Mouse (Mus musculus): Measurements from ENCODE around the gene Alk.

The Alk gene

GRCm38 (mm10) chr17:72604610-72604980 is at the start of gene Alk:
Gene Alk, minus strand, starts transcription at chr17:72604627.
- ATAC-seq (ENCODE audit: insufficient number of reproducible peaks, low FRiP score, low TSS enrichment), result peak; percentile 66

DNA sequence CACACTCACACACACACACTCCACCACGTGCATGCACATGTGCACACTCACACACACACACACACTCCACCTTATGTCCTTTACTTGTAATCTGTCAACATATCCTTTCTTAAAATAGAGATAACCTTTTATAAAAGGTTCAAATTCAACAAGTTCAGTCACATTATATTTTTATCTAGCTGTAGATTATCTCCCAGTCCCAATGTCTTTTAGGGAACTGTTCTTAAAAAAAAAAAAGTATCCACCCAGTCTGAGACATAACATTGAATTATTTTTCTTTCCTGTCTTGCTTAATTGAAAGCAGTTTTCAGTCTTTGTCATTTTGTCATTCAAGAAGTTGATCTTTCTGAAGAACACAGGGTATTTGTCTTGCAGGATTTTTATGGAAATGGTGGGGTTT is 48.4 kb upstream of the Alk start:
- no peak for ATAC-seq (ENCODE audit: insufficient number of reproducible peaks, low FRiP score, low TSS enrichment)

GRCm38 (mm10) chr17:72648607-72649217 is 44.3 kb upstream of the Alk start:
- ATAC-seq (ENCODE audit: insufficient number of reproducible peaks, low FRiP score, low TSS enrichment), result no peak

GRCm38 (mm10) chr17:72646167-72646566 is 41.7 kb upstream of the Alk start:
- ATAC-seq (ENCODE audit: insufficient number of reproducible peaks, low FRiP score, low TSS enrichment), result no peak

DNA sequence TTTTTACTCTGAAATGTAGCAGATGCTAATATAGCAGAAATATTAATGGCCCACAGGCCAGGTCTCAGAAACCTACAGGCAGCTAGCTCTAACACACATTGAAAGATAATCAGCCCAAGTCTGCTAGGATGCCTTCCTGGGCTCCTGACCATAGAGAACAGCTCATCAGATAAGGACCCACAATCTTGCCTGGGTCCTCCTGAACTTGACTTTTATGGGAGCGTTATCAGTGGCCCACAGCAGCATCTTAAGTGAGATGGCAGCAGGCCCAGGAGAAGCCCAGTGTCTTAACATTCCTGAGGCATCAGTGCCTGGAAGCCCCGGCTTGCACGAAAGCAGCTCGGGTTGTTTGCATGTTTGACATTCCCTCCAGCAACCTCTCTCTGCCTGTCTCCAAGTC is 35.7 kb upstream of the Alk start:
- no peak for ATAC-seq (ENCODE audit: insufficient number of reproducible peaks, low FRiP score, low TSS enrichment)

DNA sequence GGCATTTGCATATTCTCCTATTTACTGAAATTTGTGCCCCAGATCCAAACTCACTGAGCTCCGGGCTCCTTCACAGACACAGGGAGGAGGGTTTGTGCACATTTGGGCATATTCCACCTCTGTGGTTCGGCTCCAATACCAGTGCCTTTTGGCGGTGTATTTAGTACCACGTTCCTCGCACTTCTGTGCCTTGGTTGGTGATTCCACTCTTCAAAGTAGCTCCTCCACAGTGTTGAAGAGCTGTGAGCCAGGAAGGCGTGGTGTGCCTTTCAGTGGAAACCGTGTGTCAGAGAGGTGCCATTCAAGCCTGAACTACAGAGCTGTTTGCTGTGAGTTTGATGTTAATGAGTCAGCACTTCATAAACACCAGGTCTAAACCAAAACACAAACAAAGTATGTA is 35.0 kb upstream of the Alk start:
- no peak for ATAC-seq (ENCODE audit: insufficient number of reproducible peaks, low FRiP score, low TSS enrichment)

- ATAC-seq (ENCODE audit: insufficient number of reproducible peaks, low FRiP score, low TSS enrichment), result peak; percentile 39; the same call in 1 of the 2 replicates
Observed at GRCm38 (mm10) chr17:72606251-72606650, 1.8 kb upstream of the Alk start.

DNA sequence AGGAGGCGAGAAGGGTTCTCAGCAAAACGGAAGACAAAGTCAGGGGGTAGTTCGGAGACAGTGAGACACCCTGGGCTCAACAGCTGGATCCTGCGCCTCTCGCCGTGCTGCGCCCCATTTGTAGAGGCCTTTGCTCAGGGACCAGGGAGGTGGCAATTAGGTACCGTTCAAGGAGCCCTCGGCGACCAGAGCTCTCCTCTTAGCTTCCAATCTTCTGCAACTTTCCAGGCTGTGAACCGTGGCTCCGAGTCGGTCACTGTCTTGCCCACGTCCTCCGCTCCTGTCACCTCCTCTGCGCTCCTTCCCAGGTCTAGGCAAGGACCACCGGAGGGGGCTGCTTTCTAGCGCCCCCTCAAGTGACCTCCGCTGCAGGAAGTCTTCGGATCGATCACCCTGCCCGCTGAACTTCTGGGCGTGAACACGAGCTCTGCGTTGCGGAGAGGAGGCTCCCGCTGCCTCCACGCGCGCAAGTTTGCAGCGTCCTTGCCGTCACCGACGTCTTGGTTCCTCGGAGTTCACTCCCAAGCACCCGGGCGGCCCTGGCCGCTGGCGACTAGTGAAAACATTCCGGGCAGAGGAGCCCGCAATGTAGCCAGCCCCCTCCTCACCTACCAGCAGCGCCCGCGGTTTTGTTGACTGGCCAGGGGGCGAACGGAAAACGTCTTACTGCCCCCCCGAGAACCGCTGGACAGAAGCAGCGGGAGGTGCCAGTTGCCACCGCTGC is 379 bp downstream of the Alk start:
- no peak for ATAC-seq (ENCODE audit: insufficient number of reproducible peaks, low FRiP score, low TSS enrichment)

- ATAC-seq (ENCODE audit: insufficient number of reproducible peaks, low FRiP score, low TSS enrichment), result no peak
Observed at GRCm38 (mm10) chr17:72603118-72603885, 1.1 kb downstream of the Alk start.

- ATAC-seq (ENCODE audit: insufficient number of reproducible peaks, low FRiP score, low TSS enrichment), result no peak
Observed at GRCm38 (mm10) chr17:72600806-72601205, 3.6 kb downstream of the Alk start.

DNA sequence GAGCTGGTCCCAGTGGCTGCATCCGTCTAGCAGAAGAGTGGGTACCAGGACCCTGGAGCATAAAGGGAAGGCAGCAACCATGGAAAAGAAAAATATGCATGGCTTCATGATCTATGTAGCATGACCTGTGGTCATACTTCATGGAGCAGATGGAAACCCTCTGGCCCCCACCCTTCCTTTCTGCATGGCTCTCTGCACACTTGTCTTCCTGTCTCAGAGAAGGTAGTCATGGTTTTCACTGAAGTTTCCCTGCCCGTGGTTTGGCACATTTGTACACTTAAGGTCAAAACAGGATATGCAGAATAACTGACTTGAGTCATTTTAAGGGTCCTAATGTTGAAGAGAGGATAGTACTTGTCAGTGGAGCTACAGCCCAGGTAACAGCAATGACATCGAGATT is 16.8 kb downstream of the Alk start:
- ATAC-seq (ENCODE audit: insufficient number of reproducible peaks, low FRiP score, low TSS enrichment), result no peak

DNA sequence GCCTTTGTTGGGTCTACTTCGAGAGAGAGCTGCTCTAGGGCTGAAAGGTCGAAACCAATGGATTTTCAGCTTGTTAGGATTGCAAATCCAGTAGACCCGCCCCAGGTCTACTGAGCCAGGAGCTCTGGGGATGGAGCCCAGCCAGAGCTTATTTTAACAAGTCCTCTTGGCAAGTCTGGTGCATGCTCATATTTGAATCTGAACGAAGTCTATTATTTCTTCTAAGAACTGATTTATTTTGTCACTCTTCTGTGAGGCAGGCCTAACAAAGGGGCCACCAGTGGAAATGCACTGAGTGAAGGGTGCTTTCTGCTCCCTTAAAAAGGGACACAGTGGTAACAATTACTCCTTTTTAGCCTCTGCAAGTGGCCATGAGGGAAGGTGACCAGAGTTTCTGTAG is 24.3 kb downstream of the Alk start:
- no peak for ATAC-seq (ENCODE audit: insufficient number of reproducible peaks, low FRiP score, low TSS enrichment)

DNA sequence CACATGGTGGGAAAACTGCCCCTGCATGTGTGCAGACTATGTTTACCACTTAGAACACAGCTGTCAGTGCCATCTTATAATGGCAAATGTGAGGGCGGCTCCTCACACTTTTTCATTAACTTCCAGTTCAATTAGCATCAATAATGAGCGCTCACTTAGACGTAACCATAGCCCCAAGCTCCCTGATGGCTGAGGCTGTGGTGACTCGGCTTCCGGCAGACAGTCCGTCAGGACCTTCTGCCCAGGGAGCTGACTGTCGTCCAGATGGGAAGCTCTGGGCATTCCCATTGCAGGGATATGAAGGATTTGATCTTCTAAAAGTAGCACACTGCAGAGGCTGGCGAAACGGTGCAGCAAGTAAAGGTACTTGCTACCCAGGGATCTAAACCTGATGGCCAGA is 25.1 kb downstream of the Alk start:
- no peak for ATAC-seq (ENCODE audit: insufficient number of reproducible peaks, low FRiP score, low TSS enrichment)

GRCm38 (mm10) chr17:72571379-72571778 is 33.0 kb downstream of the Alk start:
- no peak for ATAC-seq (ENCODE audit: insufficient number of reproducible peaks, low FRiP score, low TSS enrichment)

DNA sequence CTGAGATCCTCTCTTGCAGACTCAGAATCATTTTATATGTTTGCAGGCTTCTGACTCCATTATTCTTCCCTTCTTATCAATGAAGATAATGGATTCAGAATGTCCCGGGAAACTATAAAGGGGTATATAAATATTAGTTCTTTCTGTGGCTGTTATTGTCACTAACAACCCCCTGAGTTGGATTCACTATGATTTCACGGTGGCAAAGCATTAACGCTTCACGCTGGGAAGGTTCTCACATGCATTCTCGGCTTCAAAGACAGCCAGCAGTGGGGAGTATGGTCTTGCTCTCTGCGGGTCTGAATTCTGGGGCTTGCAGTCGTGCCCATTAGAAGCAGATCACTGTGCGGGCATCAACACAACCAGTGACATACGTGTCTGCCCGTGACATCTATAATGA is 34.9 kb downstream of the Alk start:
- no peak for ATAC-seq (ENCODE audit: insufficient number of reproducible peaks, low FRiP score, low TSS enrichment)

- ATAC-seq (ENCODE audit: insufficient number of reproducible peaks, low FRiP score, low TSS enrichment), result no peak
Observed at GRCm38 (mm10) chr17:72563423-72563822, 41.0 kb downstream of the Alk start.

- no peak for ATAC-seq (ENCODE audit: insufficient number of reproducible peaks, low FRiP score, low TSS enrichment)
Observed at GRCm38 (mm10) chr17:72561471-72561870, 43.0 kb downstream of the Alk start.

DNA sequence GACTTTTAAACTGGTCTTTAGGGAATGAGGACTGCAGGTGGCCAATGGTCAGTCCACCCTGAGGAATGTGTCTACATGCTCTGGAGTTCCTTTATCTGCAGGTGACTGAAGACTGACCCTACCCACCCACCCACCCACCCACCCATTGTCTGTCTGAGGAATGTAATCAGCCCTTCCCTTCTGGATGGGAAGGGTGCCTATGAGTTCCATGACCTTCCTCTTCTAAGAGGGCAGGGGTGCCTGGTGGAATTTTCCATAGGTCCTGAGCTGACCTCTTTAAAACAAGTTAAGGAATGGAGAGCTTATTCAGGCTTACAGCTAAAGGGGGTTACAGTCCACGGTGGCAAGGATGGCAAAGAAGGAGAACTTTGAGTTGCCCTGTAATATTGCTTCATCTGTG is 43.7 kb downstream of the Alk start:
- no peak for ATAC-seq (ENCODE audit: insufficient number of reproducible peaks, low FRiP score, low TSS enrichment)

GRCm38 (mm10) chr17:72557029-72557735 is 47.2 kb downstream of the Alk start:
- ATAC-seq (ENCODE audit: insufficient number of reproducible peaks, low FRiP score, low TSS enrichment), result no peak

DNA sequence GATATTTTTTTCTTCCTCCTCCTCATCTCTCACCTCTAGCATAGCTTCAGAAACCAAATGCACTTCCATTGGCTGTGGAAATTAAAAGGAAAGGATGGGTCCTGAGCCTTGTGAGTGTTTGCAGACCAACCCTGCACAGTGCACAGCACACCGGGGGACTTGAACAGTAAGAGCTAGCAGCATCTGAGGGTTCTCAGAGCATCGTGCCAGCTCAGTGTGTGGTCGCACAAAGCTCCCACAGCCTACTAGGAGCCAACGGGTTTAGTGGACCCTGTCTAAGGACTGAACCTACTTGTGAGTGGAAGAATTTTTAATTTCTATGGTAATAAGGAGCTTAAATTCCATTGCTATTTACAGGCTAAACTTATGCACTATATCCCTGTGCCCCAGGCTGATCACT is 58.2 kb downstream of the Alk start:
- ATAC-seq (ENCODE audit: insufficient number of reproducible peaks, low FRiP score, low TSS enrichment), result no peak

DNA sequence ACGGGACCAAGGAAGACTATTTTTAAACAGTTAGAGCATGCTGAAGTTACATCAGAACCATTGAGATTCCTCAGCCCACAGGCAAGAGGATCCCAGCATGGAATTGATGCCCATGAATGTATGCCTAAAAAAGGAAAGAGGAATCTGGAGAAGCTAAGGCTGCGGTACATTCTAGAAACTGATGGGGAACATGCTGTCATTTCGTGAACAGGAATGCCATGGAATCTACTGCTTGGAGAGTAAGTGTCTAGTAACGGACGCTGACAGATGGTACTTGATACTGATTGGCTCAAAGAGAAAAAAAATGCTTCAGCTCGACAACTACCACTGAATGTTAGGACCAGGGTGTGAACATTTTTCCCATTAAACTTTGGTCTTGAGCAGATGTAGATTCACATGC is 69.1 kb downstream of the Alk start:
- no peak for ATAC-seq (ENCODE audit: insufficient number of reproducible peaks, low FRiP score, low TSS enrichment)
